Mouse (Mus musculus): ENCODE data around the gene Ssr1. TPM values are rescaled to one million over a fixed set of nuclear protein-coding genes. Genes with fewer than 3 reads are reported as not detected.

Gene Ssr1
- total RNA-seq (2021), result 10 to 100 TPM; 55.6 to 68.6 TPM
- long read RNA-seq, experiment 1, full-length matches to known transcripts, result 7 of 79 reads
- long read RNA-seq, experiment 1, partial matches to known transcripts, result 9 of 79 reads
- long read RNA-seq, experiment 1, other reads (novel, unspliced or antisense), result 63 of 79 reads
- long read RNA-seq, experiment 2, full-length matches to known transcripts, result 10 of 110 reads
- long read RNA-seq, experiment 2, partial matches to known transcripts, result 5 of 110 reads
- long read RNA-seq, experiment 2, other reads (novel, unspliced or antisense), result 95 of 110 reads

- peak; percentile 96 for DNase-seq
Observed at GRCm38 (mm10) chr13:37993704-37994404, at the start of gene Ssr1. Gene Ssr1, minus strand, starts transcription at chr13:37994217.

- DNase-seq, result no peak
Observed at GRCm38 (mm10) chr13:38037811-38038210, 43.8 kb upstream of the Ssr1 start.

GRCm38 (mm10) chr13:38037044-38037687 is 43.1 kb upstream of the Ssr1 start, which contains the start of gene Cage1:
Gene Cage1, minus strand, starts transcription at chr13:38037069.
- peak; percentile 93 for DNase-seq

- DNase-seq, result no peak
Observed at GRCm38 (mm10) chr13:38036343-38037043, 42.5 kb upstream of the Ssr1 start, which contains the start of gene Riok1. Gene Riok1, plus strand, starts transcription at chr13:38036995.

- no peak for DNase-seq
Observed at GRCm38 (mm10) chr13:38028407-38028806, 34.4 kb upstream of the Ssr1 start.

- DNase-seq, result no peak
Observed at GRCm38 (mm10) chr13:38027618-38028248, 33.7 kb upstream of the Ssr1 start.

GRCm38 (mm10) chr13:38025874-38026273 is 31.9 kb upstream of the Ssr1 start:
- DNase-seq, result no peak

GRCm38 (mm10) chr13:38018791-38019190 is 24.8 kb upstream of the Ssr1 start:
- no peak for DNase-seq

GRCm38 (mm10) chr13:38015591-38015990 is 21.6 kb upstream of the Ssr1 start:
- DNase-seq, result no peak

- DNase-seq, result no peak
Observed at GRCm38 (mm10) chr13:38012436-38012835, 18.4 kb upstream of the Ssr1 start.

- no peak for DNase-seq
Observed at GRCm38 (mm10) chr13:38010444-38010910, 16.5 kb upstream of the Ssr1 start.

GRCm38 (mm10) chr13:38009721-38010408 is 15.8 kb upstream of the Ssr1 start:
- DNase-seq, result no peak

- DNase-seq, result no peak
Observed at GRCm38 (mm10) chr13:38007972-38008371, 14.0 kb upstream of the Ssr1 start.

GRCm38 (mm10) chr13:38002461-38002860 is 8.4 kb upstream of the Ssr1 start:
- no peak for DNase-seq

- DNase-seq, result no peak
Observed at GRCm38 (mm10) chr13:37999713-38000112, 5.7 kb upstream of the Ssr1 start.

- no peak for DNase-seq
Observed at GRCm38 (mm10) chr13:37994405-37994749, 360 bp upstream of the Ssr1 start.

- no peak for DNase-seq
Observed at GRCm38 (mm10) chr13:37993376-37993703, 677 bp downstream of the Ssr1 start.

- no peak for DNase-seq
Observed at GRCm38 (mm10) chr13:37992638-37993371, 1.2 kb downstream of the Ssr1 start.

GRCm38 (mm10) chr13:37989701-37990100 is 4.3 kb downstream of the Ssr1 start:
- DNase-seq, result no peak

- DNase-seq, result no peak
Observed at GRCm38 (mm10) chr13:37986166-37986565, 7.9 kb downstream of the Ssr1 start.

GRCm38 (mm10) chr13:37981063-37981462 is 13.0 kb downstream of the Ssr1 start:
- DNase-seq, result no peak
